Comparison of ENCODE assay signal across 8 mouse cellular contexts in the genomic region with DNA sequence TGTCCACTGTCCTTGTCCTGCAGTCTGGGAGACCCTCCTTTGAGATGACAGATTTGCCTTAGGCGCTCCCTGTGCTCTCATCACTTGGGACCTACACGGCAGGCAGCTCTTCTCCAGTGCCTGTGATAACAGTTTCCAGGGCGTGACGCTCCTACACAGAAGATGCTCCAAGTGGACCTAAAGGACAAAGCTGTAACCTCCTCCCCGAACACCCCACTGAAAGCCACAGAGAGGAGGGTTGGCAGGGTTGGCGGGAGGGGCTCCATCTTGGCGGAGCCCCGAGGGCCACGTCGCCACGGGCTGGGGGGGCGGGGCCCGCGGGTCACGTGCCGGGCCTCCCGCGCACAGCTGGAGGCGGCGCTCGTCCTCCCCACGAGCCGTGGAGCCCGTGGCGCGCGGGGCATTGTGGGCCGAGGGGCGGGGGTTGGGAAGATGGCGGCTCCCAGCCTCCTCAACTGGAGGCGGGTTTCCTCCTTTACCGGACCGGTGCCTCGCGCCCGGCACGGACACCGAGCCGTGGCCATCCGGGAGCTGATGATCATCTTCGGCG. TPM values are rescaled to one million over a fixed set of nuclear protein-coding genes. Genes with fewer than 3 reads are reported as not detected.
DNase-seq lines count a peak whose midpoint lies in the region; ATAC-seq and TF ChIP-seq lines count a peak whose summit lies in the region.

No protein-coding gene starts in this region.

- TF ChIP-seq POLR2A in heart, adult 2 months (IDR thresholded peaks at IDR 0.05; ENCODE audit: insufficient read depth, low read depth, low read length), result peak; percentile 63
- peak; percentile 72; the same call in 1 of the 2 replicates for TF ChIP-seq POLR2A in limb, embryonic 14.5 days (IDR thresholded peaks at IDR 0.05; ENCODE audit: borderline replicate concordance, extremely low read depth, insufficient read depth, insufficient read length)
- 0 out of 2 replicates have a peak, but pooled peaks have one; percentile 26 for TF ChIP-seq POLR2A in spleen, adult 2 months (IDR thresholded peaks at IDR 0.05; ENCODE audit: low read depth, low read length)

- peak overlapping the region; percentile 94 for H3K4me3 ChIP-seq in embryonic facial prominence, embryonic 13.5 days
- H3K4me3 ChIP-seq in heart, adult 2 months, result peak overlapping the region; percentile 83
- H3K4me3 ChIP-seq in limb, embryonic 14.5 days (replicated peaks; ENCODE audit: low read length), result peak overlapping the region; percentile 96
- H3K4me3 ChIP-seq in midbrain, embryonic 16.5 days (ENCODE audit: low read depth, low read length), result peak overlapping the region; percentile 90
- H3K4me3 ChIP-seq in spleen, adult 2 months (ENCODE audit: extremely low read depth, insufficient read depth, insufficient read length), result peak overlapping the region; percentile 97

- H3K4me1 ChIP-seq in embryonic facial prominence, embryonic 13.5 days, result peaks cover 13% of the 10 kb centered on the region
- H3K4me1 ChIP-seq in heart, adult 2 months (ENCODE audit: control insufficient read depth, insufficient read depth, low read length), result peaks cover 3% of the 10 kb centered on the region
- H3K4me1 ChIP-seq in limb, embryonic 14.5 days (ENCODE audit: control insufficient read depth, insufficient read depth, low read length), result peaks cover 9% of the 10 kb centered on the region
- peaks cover 14% of the 10 kb centered on the region for H3K4me1 ChIP-seq in midbrain, embryonic 16.5 days (ENCODE audit: control insufficient read depth, insufficient read depth, low read length)
- peaks cover 20% of the 10 kb centered on the region for H3K4me1 ChIP-seq in spleen, adult 2 months (ENCODE audit: control insufficient read depth, insufficient read depth, insufficient read length)

- H3K27ac ChIP-seq in embryonic facial prominence, embryonic 13.5 days, result peak overlapping the region; percentile 83
- peak overlapping the region; percentile 72 for H3K27ac ChIP-seq in heart, adult 2 months
- H3K27ac ChIP-seq in limb, embryonic 14.5 days (replicated peaks; ENCODE audit: low read depth, low read length), result peak overlapping the region; percentile 80
- H3K27ac ChIP-seq in midbrain, embryonic 16.5 days (ENCODE audit: low read length), result peak overlapping the region; percentile 86
- peak overlapping the region; percentile 58 for H3K27ac ChIP-seq in spleen, adult 2 months (ENCODE audit: insufficient read depth, low read length)

- H3K4me2 ChIP-seq in embryonic facial prominence, embryonic 13.5 days, result peak overlapping the region; percentile 85
- peak overlapping the region; percentile 71 for H3K4me2 ChIP-seq in limb, embryonic 14.5 days (replicated peaks; ENCODE audit: low read depth, low read length, severe bottlenecking)
- peak overlapping the region; percentile 59 for H3K4me2 ChIP-seq in midbrain, embryonic 16.5 days (ENCODE audit: low read length)

- DNase-seq in A20 (ENCODE audit: low read depth, low spot score), result peak; percentile 91
- DNase-seq in adrenal gland, postnatal 4 days (ENCODE audit: low spot score in 2 of 2), result peak; percentile 82 to 89
- peak; percentile 94 to 96 for DNase-seq in heart, adult 2 months
- peak; percentile 82 to 89 for DNase-seq in kidney, adult 8-10 months
- DNase-seq in limb, embryonic 14.5 days (ENCODE audit: low spot score), result peak; percentile 86
- DNase-seq in spleen, adult 2 months (ENCODE audit: low read depth in 1 of 2, low spot score in 2 of 2), result peak; percentile 64 to 92

- peaks cover 8% of the 10 kb centered on the region; the same call in 1 of the 2 replicates for H3K36me3 ChIP-seq in embryonic facial prominence, embryonic 13.5 days
- H3K36me3 ChIP-seq in heart, adult 2 months (ENCODE audit: control insufficient read depth, insufficient read depth, low read length), result peaks cover 2% of the 10 kb centered on the region; the same call in 1 of the 2 replicates
- H3K36me3 ChIP-seq in limb, embryonic 14.5 days (ENCODE audit: control insufficient read depth, insufficient read depth, low read length), result peaks cover 13% of the 10 kb centered on the region
- peaks cover 6% of the 10 kb centered on the region; the same call in 1 of the 2 replicates for H3K36me3 ChIP-seq in midbrain, embryonic 16.5 days (ENCODE audit: control insufficient read depth, insufficient read depth, low read length)
- peaks cover 5% of the 10 kb centered on the region; the same call in 1 of the 2 replicates for H3K36me3 ChIP-seq in spleen, adult 2 months (ENCODE audit: control insufficient read depth, insufficient read depth, low read length)

- H3K9ac ChIP-seq in embryonic facial prominence, embryonic 13.5 days, result peak overlapping the region; percentile 86
- H3K9ac ChIP-seq in heart, adult 2 months (ENCODE audit: low read depth, low read length), result peak overlapping the region; percentile 87
- H3K9ac ChIP-seq in limb, embryonic 14.5 days (ENCODE audit: low read depth, low read length, severe bottlenecking), result peak overlapping the region; percentile 80
- peak overlapping the region; percentile 90 for H3K9ac ChIP-seq in midbrain, embryonic 16.5 days (ENCODE audit: low read depth, low read length)

- H3K79me2 ChIP-seq in heart, adult 2 months (replicated peaks; ENCODE audit: control insufficient read depth, insufficient read depth, low read length), result no peaks in the 10 kb centered on the region

- no peaks in the 10 kb centered on the region for H3K27me3 ChIP-seq in embryonic facial prominence, embryonic 13.5 days
- no peaks in the 10 kb centered on the region for H3K27me3 ChIP-seq in heart, adult 2 months (ENCODE audit: control insufficient read depth, insufficient read depth, low read length)
- no peaks in the 10 kb centered on the region for H3K27me3 ChIP-seq in limb, embryonic 14.5 days (ENCODE audit: control insufficient read depth, insufficient read depth, low read length)
- no peaks in the 10 kb centered on the region for H3K27me3 ChIP-seq in midbrain, embryonic 16.5 days (ENCODE audit: control insufficient read depth, insufficient read depth, low read depth, low read length)
- H3K27me3 ChIP-seq in spleen, adult 2 months (ENCODE audit: control insufficient read depth, insufficient read depth, low read length), result no peaks in the 10 kb centered on the region

- intact Hi-C loops in heart, adult 2 months (cut with DNase I), result loop anchor here (2.0 kb wide), 1 partner anchor 66 kb away; the partner anchor contains the start of gene Nfyb

- no peak for TF ChIP-seq CTCF in heart, adult 2 months (IDR thresholded peaks at IDR 0.05)
- TF ChIP-seq CTCF in spleen, adult 2 months (IDR thresholded peaks at IDR 0.05; ENCODE audit: extremely low read depth, insufficient read depth, insufficient read length, insufficient replicate concordance), result no peak

- no peaks in the 10 kb centered on the region for H3K9me3 ChIP-seq in embryonic facial prominence, embryonic 13.5 days
- no peaks in the 10 kb centered on the region for H3K9me3 ChIP-seq in limb, embryonic 14.5 days (ENCODE audit: control insufficient read depth, low read length)
- H3K9me3 ChIP-seq in midbrain, embryonic 16.5 days (replicated peaks; ENCODE audit: control insufficient read depth, low read length, poor library complexity, severe bottlenecking), result no peaks in the 10 kb centered on the region

- peak; percentile 90 for ATAC-seq in embryonic facial prominence, embryonic 13.5 days (ENCODE audit: insufficient number of reproducible peaks, insufficient read depth, low FRiP score, low TSS enrichment, low read depth)
- ATAC-seq in limb, embryonic 14.5 days (ENCODE audit: low FRiP score, low read depth), result peak; percentile 97
- peak; percentile 94 for ATAC-seq in midbrain, embryonic 16.5 days

- WGBS in embryonic facial prominence, embryonic 13.5 days, result 1% methylated on average over 37 of the region's 42 CpGs
- WGBS in heart, adult 2 months, result 1% methylated on average over 41 of the region's 42 CpGs
- 1% methylated on average over 11 of the region's 42 CpGs for WGBS in limb, embryonic 14.5 days
- under 1% methylated on average over 41 of the region's 42 CpGs for WGBS in midbrain, embryonic 16.5 days
- WGBS in spleen, adult 2 months, result 2% methylated on average over 42 of the region's 42 CpGs

- no peak for TF ChIP-seq EP300 in heart, adult 2 months (IDR thresholded peaks at IDR 0.05; ENCODE audit: insufficient read depth, low read depth, low read length)

RNA-seq across cellular contexts. Expression of gene Hcfc2, which starts 2.8 kb away (rescaled TPM):
- 10 to 100 TPM; 27.9 to 28.5 TPM for total RNA-seq in adrenal gland, postnatal 4 days (2021)
- 44.5 and 45.5 TPM in 2 replicates for polyA plus RNA-seq in embryonic facial prominence, embryonic 13.5 days (2015; fragmentation: Nextera tagmentation; extraction: Ambion mirVana)
- total RNA-seq in heart, adult 2 months (2021), result 10 to 100 TPM; 29.1 to 29.8 TPM
- 11.2 and 19.6 TPM in 2 replicates for polyA plus RNA-seq in heart, adult 2 months (2012; rRNA removed)
- polyA plus RNA-seq in limb, embryonic 14.5 days (2012; rRNA removed), result 36.1 and 38.8 TPM in 2 replicates
- polyA plus RNA-seq in limb, embryonic 14.5 days (2014; fragmentation: Nextera tagmentation; extraction: Ambion mirVana), result 44.6 and 48.2 TPM in 2 replicates
- 39.2 and 47.9 TPM in 2 replicates for polyA plus RNA-seq in midbrain, embryonic 16.5 days (2015; fragmentation: Nextera tagmentation; extraction: Ambion mirVana)
- polyA plus RNA-seq in spleen, adult 2 months (2012; rRNA removed), result 5.0 TPM in 2 replicates

RNA-seq across cellular contexts. Expression of gene Glt8d2, which starts 8.3 kb away (rescaled TPM):
- 1 to 10 TPM; 2.5 to 3.2 TPM for total RNA-seq in adrenal gland, postnatal 4 days (2021)
- 14.4 and 15.3 TPM in 2 replicates for polyA plus RNA-seq in embryonic facial prominence, embryonic 13.5 days (2015; fragmentation: Nextera tagmentation; extraction: Ambion mirVana)
- 1 to 10 TPM; 2.2 to 2.8 TPM for total RNA-seq in heart, adult 2 months (2021)
- polyA plus RNA-seq in heart, adult 2 months (2012; rRNA removed), result 3.0 and 3.5 TPM in 2 replicates
- 25.5 and 27.8 TPM in 2 replicates for polyA plus RNA-seq in limb, embryonic 14.5 days (2012; rRNA removed)
- 23.1 and 23.4 TPM in 2 replicates for polyA plus RNA-seq in limb, embryonic 14.5 days (2014; fragmentation: Nextera tagmentation; extraction: Ambion mirVana)
- polyA plus RNA-seq in midbrain, embryonic 16.5 days (2015; fragmentation: Nextera tagmentation; extraction: Ambion mirVana), result 0.63 and 0.68 TPM in 2 replicates
- 0.26 and 0.32 TPM in 2 replicates for polyA plus RNA-seq in spleen, adult 2 months (2012; rRNA removed)

Comparison
In these comparisons a context has a peak if more than half of its experiments do, and no peak if none do; other contexts are left out.
1. Peak in every context shown above with its lines: DNase-seq, ATAC-seq, H3K4me3 ChIP-seq and H3K27ac ChIP-seq.